Mouse (Mus musculus): ENCODE data around the gene Ubl7. TPM values are rescaled to one million over a fixed set of nuclear protein-coding genes. Genes with fewer than 3 reads are reported as not detected.

Gene Ubl7
- total and polyA plus RNA-seq, 3 experiments = 22.7 to 89.6 TPM; not detected in 1

GRCm38 (mm10) chr9:57972776-57973439, 62.1 kb downstream of the Ubl7 start:
- no peaks in the 10 kb centered on the region for H3K9me3 ChIP-seq (replicated peaks; ENCODE audit: insufficient read depth, low read length)
- H3K9ac ChIP-seq (ENCODE audit: control insufficient read depth, low read depth, low read length, poor library complexity, severe bottlenecking) = no peak overlapping the region
- DNase-seq (ENCODE audit: low read depth, low spot score) = no peak
- H3K27me3 ChIP-seq (ENCODE audit: control insufficient read depth in 1 of 2, insufficient read depth in 2 of 2, low read length in 2 of 2) = peaks cover 0 to 1% of the 10 kb centered on the region in 2 experiments; a peak in 1 of 4 replicates
- no peak overlapping the region for H3K27ac ChIP-seq (ENCODE audit: control insufficient read depth, low read depth, low read length)
- H3K4me3 ChIP-seq (ENCODE audit: control insufficient read depth in 1 of 2, insufficient read depth in 1 of 2, low read depth in 2 of 2, low read length in 2 of 2) = no peak overlapping the region
- 0 out of 4 replicates have a peak, but pooled peaks cover 0 to 1% of the 10 kb centered on the region in 2 experiments for H3K4me1 ChIP-seq (ENCODE audit: control insufficient read depth in 1 of 2, insufficient read depth in 2 of 2, low read length in 2 of 2)
- H3K36me3 ChIP-seq (ENCODE audit: control insufficient read depth in 1 of 2, insufficient read depth in 2 of 2, low read length in 2 of 2) = no peaks in the 10 kb centered on the region
- TF ChIP-seq ETS1 (IDR thresholded peaks at IDR 0.05; ENCODE audit: low read depth, low read length) = no peak
- TF ChIP-seq POLR2AphosphoS2 (IDR thresholded peaks at IDR 0.05; ENCODE audit: low read length) = no peak
- no peak for TF ChIP-seq TBP (IDR thresholded peaks at IDR 0.05; ENCODE audit: low read depth, low read length)
- no peak for TF ChIP-seq GATA1 (IDR thresholded peaks at IDR 0.05; ENCODE audit: low read depth, low read length)
- no peak for TF ChIP-seq MYB (IDR thresholded peaks at IDR 0.05; ENCODE audit: low read depth, low read length)
- no peak for TF ChIP-seq E2F4 (IDR thresholded peaks at IDR 0.05; ENCODE audit: borderline replicate concordance, low read depth, low read length)
- no peak for TF ChIP-seq TCF12 (IDR thresholded peaks at IDR 0.05; ENCODE audit: low read depth, low read length)
- no peak for TF ChIP-seq USF1 (IDR thresholded peaks at IDR 0.05; ENCODE audit: low read depth, low read length)
- TF ChIP-seq MXI1 (IDR thresholded peaks at IDR 0.05; ENCODE audit: low read depth, low read length) = no peak
- no peak for TF ChIP-seq KAT2A (conservative IDR thresholded peaks at IDR 0.05; ENCODE audit: low read depth, low read length)
- TF ChIP-seq ZMIZ1 (IDR thresholded peaks at IDR 0.05; ENCODE audit: low read depth, low read length) = no peak
- TF ChIP-seq MAZ (IDR thresholded peaks at IDR 0.05; ENCODE audit: low read depth, low read length) = no peak
- no peak for TF ChIP-seq CTCF (IDR thresholded peaks at IDR 0.05 in 2 of 3, conservative IDR thresholded peaks at IDR 0.05 in 1 of 3; ENCODE audit: control insufficient read depth in 1 of 3, insufficient read depth in 1 of 3, low read depth in 2 of 3, low read length in 3 of 3, poor library complexity in 1 of 3, severe bottlenecking in 1 of 3)
- no peak for TF ChIP-seq RAD21 (IDR thresholded peaks at IDR 0.05; ENCODE audit: low read depth, low read length)
- TF ChIP-seq BHLHE40 (IDR thresholded peaks at IDR 0.05; ENCODE audit: borderline replicate concordance, low read depth, low read length) = no peak
- no peaks in the 10 kb centered on the region for H3K79me2 ChIP-seq (ENCODE audit: control insufficient read depth, insufficient read depth, low read length, poor library complexity)

- no peak overlapping the region for H3K4me3 ChIP-seq (ENCODE audit: control insufficient read depth in 1 of 2, insufficient read depth in 1 of 2, low read depth in 2 of 2, low read length in 2 of 2)
Measured at GRCm38 (mm10) chr9:57973440-57974066, 62.8 kb downstream of the Ubl7 start.

More at GRCm38 (mm10) chr9:57973440-57974066, 62.8 kb downstream of the Ubl7 start:
- Histone ChIP-seq H3K9ac (ENCODE audit: control insufficient read depth, low read depth, low read length, poor library complexity, severe bottlenecking) (no peak overlapping the region), H3K27me3 (ENCODE audit: control insufficient read depth in 1 of 2, insufficient read depth in 2 of 2, low read length in 2 of 2) (peaks cover 0 to 1% of the 10 kb centered on the region in 2 experiments; a peak in 1 of 4 replicates), H3K4me1 (ENCODE audit: control insufficient read depth in 1 of 2, insufficient read depth in 2 of 2, low read length in 2 of 2) (peaks cover 0 to 6% of the 10 kb centered on the region in 2 experiments; a peak in 1 of 4 replicates), H3K27ac (ENCODE audit: control insufficient read depth, low read depth, low read length) (no peak overlapping the region), H3K9me3 (replicated peaks; ENCODE audit: insufficient read depth, low read length) (no peaks in the 10 kb centered on the region), H3K36me3 (ENCODE audit: control insufficient read depth in 1 of 2, insufficient read depth in 2 of 2, low read length in 2 of 2) (no peaks in the 10 kb centered on the region), H3K79me2 (ENCODE audit: control insufficient read depth, insufficient read depth, low read length, poor library complexity) (no peaks in the 10 kb centered on the region)
- TF ChIP-seq MAFK (IDR thresholded peaks at IDR 0.05; ENCODE audit: borderline replicate concordance, low read depth, low read length) = no peak
- DNase-seq (ENCODE audit: low read depth, low spot score) = no peak

Measured in MEL (cell line).